Mouse (Mus musculus) 416B (cell line): ENCODE results near the gene Espn.

Experiments used
- DNase-seq: peaks from one replicate; pipeline ENCODE4 v3.0.0; 2011; ENCODE audit warnings: low read depth

The Espn gene

DNA sequence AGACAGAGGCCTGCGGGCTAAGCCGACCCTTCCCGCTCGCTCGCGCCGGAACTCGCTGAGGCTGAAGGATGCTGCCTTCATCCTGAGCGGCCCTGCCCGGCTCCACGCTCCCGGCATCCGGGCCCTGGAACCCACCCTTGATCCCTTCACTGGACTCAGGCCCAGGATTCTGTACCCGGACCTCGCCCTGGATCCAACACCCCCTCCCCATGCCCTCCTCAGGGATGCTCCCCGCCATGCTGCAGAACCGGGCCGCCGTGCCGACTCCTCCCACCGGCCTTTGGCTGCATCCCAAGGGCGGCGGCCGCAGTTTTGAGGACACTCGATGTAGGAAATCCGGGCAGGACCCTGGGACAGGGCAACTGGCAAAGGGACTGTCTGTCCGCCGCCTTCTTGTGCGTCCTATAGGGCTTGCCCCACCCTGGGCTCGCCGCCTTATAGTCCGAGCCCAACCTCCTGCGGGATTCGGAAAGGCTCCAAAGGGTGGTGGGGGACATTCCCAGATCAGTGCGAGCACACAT, 26.2 kb upstream of the Espn start:
- DNase-seq: peak; percentile 54

DNA sequence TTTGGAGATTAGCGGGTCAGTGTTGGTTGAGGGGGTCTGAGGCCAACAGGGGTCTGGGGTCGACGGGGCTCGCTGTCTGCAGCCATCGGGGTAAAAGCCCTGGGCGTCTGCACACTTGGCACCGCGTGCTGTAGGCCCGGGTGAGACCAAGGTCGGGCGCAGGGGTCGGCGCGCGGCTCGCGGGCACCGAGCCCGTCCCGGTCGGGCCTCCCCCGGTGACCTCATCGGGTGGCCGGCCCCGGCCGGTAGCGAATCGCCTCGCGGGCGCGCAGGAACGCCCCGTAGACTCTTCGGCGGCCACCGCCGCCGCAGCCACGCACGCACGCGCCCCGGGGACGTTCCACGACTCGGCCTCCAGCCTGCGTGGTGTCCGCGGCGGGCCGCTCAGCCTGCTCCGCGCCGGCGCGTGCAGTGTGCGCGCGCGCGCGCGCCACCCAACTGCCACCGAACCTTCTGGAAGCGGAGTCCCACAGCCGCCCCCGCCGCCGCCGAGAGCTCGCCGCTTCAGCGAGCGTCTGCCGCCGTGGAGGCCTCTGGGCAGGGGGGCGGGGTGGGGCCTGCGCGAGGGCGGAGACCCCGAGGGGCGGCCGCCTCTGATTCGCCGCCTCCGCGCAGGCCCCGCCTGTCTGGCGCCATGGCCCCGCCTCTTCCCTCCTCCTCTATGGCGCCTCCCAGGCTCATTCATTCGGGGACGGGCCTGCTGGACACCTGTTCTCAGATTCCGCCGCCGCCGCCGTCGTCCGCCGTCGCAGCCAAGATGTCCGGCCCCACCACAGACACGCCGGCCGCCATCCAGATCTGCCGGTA, 25.6 kb upstream of the Espn start, which contains the start of gene Acot7:
Gene Acot7 (plus strand): TSS at position 598 of the 807 bp plus-strand sequence.
- peak; percentile 91 for DNase-seq

DNA sequence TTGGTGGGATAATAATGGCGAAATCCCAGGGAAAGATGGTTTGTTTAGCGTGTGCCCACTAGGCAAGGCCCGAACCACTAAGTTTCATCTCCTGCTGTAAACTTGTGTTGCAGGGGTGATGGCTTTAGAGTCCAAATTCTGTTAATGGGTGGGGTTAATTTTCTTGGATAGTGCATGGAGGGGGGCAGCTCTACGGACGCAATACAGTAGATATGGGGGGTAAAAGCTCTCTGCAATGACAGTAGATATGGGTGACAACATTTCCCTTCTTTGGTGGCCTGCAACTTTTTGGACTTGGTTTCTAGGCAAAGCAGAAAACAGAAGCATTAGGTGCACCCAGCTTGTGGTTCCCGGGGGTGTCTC, 25.0 kb upstream of the Espn start:
- DNase-seq: peak; percentile 66

DNA sequence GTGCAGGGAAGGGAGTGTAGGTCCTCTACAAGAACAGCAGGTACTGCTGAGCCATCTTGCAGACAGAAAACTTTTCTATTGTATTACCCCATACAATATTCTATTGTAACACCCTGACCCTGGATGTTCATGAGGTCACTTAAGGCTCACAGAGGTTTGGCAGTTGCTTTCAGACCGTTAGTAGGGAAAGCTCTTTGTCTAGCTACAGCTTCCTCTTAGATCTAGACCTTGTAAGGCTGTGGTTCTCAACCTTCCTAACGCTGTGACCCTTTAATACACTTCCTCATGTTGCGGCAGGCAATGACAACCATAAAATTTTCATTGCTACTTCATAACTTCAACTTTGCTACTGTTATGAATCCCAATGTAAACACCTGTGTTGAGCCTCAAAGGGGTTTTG, 24.5 kb upstream of the Espn start:
- DNase-seq: peak; percentile 89

DNA sequence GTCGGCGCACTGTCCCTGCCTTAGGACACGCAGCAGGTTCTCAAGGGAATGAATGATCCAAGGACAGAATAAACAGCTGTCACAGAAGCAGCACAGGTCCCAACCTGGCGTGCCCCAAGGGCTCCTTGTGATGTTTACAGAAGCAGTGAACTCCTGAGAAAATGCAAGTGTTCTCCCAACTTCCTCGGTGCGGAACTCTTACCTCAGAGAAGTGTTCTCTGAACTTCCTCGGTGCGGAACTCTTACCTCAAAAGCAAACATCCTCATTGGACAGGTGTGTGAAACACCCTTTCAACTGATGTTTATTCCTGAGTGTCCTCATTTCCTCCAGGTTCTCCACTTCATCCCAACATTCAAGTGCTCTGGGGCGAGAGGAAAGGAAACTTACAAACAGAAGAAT, 21.8 kb upstream of the Espn start:
- DNase-seq: no peak

DNA sequence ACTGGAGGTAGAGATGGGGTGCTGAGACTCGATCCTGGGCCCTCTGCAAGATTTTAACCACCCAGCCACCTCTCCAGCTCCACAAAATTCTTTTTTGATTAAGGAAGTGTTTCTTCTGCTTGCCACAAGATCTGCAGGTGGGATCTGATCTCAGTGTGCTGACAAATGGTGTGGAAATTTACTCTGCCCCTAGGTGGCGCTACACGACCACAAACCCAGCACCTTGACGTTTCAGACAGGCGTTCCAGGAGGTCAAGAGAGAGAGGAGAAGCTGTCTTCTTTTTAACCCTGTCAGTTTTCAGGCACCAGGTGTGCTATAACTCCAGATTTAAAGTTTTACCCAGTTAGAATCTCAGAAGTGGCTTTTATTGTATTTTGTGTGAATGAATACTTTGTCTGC, 20.9 kb upstream of the Espn start:
- peak; percentile 84 for DNase-seq

DNA sequence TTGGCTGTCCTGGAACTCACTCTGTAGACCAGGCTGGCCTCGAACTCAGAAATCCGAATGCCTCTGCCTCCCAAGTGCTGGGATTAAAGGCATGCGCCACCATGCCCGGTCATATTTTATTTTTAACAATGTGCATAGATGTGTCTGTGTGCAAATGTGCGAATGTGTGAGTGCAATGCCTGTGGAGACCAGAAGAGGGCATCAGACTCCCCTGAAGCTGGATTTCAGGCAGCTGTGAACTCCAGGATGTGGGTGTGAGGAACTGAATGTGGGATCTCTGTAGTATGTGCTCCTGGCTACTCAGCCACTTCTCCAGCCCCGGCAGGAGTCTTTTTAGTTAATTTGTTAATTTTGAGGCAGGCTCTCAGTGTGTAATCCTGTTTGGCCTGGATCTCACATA, 19.4 kb upstream of the Espn start:
- DNase-seq: peak; percentile 48

DNA sequence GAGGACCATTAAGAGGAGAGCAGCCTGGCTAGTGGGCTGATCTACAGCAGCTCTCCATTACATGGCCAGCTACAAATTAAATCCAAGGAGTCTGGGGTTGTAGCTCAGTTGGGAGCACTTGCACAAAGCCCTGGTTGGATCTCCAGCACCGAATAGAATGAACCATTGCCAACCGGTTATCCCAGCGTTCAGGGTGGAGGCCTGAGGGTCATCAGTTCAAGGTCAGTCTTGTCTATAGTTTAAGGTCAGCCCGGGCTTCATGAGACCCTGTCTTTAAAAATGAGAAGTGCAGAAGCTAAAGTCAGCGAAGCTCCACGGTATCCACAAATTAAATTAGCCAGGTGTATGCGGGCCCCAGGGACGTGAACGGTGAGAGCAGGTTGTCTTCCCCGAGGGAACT, 18.1 kb upstream of the Espn start:
- DNase-seq: no peak

DNA sequence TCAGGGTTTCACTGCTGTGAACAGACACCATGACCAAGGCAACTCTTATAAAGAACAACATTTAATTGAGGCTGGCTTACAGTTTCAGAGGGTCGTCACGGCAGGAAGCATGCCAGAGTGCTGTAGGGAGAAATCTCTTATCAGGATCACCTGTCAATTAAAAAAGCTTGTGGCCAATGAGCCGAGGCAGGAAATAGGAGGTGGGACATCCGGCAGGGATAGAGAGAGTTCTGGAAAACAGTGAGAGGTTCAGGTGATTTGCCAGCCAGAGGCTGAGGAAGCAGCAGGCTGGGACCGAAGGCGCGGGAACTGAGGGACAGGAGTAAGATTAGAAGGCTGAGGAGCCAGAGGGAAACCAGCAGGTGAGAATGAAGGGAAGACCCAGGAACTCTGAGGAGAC, 16.9 kb upstream of the Espn start:
- no peak for DNase-seq

DNA sequence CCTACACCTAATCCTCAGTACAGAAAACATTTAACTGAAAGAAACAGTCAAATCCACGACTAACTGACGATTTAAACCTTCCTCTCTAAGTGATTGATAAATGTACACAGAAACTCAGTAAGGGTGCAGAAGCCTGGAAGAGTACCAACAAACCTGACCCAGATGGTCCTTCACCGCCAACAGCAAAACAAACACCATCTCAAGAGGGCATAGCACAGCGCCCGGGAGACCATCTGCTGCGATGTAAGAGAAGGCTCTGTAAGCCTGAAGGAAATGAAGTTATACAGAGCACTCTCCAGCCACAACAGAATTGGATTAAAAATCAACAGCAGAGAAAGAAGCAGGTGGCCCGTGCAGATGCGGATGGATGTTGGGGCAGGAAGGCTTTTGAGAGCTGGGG, 15.9 kb upstream of the Espn start:
- no peak for DNase-seq

DNA sequence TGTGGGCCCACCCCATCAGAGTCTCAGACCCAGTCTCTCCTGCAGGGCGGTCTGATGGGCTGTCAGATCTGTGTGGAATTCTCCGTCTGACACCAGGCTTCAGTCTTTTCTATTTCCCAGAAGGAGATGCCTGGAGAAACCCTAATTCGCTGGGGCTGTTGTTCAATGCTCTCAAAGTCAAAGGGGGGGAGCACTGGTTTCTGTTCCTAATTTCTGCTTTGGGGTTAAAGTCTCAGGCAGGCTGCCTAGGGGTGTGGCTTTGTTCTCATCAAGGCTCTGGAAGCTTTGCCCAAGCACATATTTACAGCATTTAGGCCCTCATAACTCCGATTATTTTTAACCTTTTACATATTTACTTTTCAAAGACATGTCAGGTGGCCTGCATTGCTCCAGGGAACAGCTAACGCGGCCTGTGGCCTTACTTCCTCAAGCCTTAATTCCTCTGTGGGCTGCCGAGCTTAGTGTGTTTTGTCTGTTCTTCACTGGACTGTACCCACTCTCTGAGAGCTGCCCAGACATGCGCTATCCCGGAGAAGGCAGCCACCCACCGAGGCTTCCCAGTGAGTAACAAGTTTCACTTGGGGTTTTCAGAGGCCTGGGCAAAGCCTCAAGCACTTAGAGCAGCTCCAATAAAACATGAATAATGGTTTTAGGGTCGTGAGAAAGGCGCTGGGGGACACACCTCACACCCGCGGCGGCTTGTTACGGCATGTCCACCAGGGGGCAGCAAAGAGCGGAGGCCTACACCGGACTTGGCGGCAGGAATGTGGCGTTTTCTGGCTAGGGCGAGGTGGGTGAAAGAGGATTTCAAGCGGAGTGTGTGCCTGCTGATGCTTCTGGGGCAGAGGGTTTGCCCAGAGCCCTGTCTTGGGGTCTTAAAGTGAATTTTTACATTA, 13.1 kb upstream of the Espn start:
- DNase-seq: peak; percentile 73

DNA sequence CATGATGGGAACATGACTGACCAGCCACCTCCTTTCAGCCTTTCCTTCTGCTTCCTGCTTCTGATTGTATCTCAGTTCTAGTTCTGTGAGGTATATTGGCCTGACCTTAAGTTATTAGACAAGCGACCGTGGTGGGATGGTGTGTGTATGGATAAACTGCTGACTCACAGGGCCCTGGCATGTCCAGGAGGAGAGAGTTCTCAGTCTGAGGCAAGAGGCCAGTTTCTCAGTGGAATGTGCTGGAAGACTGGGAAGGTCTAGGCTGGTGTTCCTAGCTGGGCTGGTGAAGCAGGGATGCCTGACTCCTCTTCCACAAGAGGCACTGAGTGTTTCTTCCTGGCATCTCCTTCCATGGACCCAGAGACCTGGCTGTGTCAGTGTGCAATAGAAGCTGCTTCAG, 10.6 kb upstream of the Espn start:
- DNase-seq: peak; percentile 36

DNA sequence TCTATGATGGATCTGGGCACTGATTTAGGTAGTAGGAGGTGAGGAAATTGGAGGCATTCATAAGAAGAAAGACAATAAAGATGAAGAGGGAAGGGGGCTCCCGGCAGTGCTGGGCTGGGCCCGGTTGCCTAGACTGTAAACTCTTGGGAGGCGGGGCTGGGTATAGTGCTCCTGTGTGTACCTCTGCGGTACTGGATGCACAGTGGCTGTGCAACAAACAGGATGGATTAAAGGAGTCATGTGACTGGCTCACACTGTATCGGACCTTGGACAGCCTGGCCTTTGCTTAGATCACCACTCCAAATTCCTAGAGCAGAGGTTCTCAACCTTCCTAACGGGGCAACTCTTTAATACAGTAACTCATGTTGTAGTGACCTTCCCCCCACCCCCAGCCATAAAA, 9.4 kb upstream of the Espn start:
- DNase-seq: no peak

DNA sequence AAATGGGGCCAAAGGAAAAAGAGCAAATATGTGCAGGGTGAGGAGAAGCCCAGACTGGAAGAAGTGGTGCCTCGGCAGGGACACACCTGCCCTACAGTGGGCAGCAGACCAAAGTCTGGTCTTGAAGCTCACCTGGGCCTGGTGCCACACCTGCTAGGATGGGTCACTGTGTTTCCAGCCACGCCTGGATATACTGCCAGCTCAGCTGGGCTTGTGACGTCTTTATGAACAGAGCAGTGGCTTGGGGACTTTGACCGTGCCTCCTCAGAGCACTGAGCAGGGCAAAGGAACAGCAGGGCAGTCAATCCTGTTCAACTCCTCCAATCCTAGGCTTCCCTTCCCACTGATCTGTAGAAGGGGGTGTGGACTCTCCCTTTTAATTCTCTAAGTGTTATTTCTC, 8.6 kb upstream of the Espn start:
- DNase-seq: no peak

DNA sequence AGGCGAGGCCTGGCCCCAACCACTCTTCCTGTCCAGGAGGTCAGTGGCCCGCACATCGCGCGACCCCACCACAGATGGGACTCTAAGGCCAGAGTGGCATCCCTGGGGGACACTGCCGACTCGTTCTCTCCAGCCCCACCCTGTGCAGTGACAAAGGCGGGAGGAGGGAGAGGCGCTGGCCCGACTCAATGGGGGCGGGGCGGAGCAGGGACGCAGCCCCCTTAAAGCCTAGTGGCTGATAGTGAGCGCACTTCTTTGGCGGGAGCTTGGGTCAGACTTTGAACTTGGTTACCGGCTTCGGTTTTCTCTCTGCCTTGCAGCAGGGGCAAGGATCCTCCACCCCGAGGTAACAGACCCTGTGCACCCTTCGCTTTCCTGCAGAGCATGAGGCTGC, 7.1 kb upstream of the Espn start:
- no peak for DNase-seq

DNA sequence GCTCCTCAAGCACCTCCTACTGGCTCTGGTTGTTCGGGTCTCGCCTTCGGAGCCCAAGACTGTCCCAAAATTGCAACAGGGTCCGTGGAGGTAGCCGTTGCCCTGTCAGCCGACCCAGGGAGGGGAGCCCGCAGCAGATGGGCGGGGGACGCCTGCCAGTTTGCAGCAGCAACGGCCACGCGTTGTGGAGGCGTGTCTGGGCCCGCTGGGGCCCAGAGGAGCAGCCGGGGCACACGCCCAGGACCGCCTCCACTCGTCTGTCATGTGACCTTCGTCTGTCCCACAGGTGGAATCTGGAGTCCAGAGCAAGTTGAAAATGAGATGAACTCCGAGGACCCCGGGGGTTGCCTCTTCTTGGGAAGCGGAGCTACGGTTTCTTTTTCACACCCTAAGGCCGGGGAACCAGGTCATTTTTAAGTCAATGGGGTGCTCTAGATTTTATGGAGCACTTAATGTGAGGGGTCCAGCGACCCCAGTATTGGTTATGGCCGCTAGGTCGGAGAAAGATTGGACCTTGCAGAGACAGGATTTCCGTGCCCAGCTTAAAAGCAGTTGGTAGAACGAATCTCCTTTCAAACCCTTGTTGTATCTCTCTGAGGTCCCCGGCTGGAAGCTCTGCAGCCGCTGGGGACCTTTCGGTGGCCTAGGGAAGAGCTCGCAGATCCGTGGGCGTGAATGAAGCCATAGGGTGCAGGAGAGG, 6.6 kb upstream of the Espn start, which contains the start of gene Hes2:
Gene Hes2 (plus strand): TSS at position 283 of the 700 bp plus-strand sequence.
- DNase-seq: no peak

DNA sequence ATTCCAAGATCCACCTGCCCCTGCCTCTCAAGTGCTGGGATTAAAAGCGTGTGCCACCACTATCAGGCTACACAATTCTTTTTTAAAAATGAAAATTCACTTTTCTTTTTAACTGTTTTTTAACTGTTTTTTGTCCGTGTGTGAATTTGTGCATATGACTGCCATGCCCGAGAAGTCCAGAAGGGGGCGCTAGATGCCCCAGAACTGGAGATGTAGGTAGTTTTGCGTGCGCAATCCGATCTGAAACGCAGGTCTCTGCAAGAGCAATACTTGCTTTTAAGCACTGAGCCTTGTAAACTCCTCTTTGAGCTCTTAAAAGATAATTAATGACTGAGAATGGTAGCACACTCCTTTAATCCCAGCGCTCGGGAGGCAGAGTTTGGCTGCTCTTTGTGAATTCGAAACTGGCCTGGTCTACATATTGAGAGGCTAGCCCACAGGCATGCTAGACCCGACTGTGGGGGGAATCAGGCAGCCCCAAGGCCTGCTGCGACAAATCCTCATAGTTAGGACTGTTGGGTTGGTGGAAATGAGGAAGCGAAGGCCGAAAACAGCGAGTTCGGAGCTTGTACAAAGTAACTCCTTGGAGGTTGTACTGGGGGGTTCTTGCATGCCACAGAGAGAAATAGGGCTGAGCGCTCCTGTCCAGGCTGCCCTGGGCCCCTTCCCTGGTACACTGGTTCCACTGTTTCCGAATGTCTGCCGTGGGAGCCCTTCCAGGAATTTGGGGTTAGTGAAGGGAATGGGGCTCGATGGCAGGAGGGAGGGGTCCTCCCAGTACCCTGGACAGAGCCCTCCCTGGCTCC, 5.8 kb upstream of the Espn start:
- peak; percentile 74 for DNase-seq

DNA sequence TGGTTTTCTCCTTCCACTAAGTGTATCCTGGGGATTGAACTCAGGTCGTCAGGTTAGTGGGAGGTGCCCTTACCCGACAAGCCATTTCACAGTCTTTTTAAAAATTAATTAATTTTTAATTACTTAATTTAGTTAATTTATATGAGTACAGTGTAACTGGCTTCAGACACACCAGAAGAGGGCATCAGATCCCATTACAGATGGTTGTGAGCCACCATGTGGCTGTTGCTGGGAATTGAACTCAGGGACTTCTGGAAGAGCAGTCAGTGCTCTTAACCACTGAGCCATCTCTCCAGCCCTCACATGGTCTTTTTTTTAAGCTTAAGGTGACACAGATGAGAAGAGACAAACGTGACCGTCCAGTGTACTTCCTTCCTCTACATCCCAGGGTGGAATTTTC, 2.8 kb upstream of the Espn start:
- no peak for DNase-seq

DNA sequence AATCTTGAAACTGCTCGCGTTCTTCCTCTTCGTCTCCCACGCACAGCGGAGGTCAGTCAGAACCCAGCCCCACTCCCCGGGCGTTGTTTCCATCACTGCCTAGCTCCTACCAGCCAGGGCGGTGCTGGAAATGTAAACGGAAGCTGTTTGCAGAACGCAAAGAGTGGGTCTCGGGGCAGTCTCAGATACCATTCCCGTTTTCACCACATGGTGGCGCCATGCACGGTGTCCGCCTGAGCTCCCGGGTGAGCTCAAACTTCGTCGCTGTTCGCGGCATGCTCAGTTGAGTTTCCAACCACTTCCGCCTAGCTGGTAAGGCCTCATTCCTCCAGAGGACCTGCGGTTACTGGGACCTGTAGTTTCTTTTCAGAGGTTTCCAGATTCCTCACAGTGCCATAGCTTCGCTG, 1.6 kb upstream of the Espn start:
- peak; percentile 95 for DNase-seq

DNA sequence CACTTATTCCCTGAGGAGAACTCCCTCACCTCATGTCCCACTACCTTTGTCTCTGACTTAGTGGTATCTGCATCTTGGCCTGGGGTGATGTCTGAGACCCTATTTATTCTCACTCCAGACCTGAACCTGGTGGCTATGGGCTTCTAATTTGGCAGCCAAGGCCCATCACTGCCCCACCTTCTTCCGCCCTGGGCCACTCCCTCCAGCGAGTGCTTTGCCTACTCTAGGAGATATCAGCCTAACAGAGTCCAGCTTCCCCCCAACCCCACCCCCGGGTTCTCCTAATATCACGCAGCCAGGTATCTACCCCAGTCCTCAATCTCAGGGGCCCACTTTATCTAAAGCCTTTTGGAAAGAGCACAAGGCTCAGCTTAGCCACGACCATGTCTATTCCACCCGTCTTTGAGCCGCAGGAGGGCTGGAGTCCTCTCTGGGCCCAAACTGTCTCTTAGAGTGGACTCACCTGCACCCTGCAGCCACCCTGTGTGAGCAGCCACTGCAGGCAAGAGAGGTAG, 663 bp downstream of the Espn start:
- no peak for DNase-seq

DNA sequence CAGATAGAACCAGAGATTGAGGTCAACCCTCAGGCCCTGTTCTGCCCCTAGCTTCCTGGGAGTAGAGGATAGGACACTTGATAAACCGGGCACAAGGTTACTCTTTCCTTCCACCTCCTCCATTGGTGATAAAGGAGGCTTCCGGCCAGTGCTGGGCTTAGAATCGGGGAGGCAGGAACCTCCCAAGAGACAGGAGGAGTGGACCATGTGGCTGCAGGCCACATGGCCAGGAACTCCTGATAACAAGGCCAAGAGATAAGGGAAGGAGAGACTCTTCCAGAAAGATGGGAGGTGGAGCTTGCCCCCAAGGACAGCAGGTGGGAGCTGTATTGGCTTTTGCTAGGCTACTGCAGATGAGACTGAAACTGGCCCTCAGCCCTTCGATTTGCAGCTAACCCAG, 1.6 kb downstream of the Espn start:
- no peak for DNase-seq
